Mouse (Mus musculus): Measurements from ENCODE around the gene Armh3.

DNA sequence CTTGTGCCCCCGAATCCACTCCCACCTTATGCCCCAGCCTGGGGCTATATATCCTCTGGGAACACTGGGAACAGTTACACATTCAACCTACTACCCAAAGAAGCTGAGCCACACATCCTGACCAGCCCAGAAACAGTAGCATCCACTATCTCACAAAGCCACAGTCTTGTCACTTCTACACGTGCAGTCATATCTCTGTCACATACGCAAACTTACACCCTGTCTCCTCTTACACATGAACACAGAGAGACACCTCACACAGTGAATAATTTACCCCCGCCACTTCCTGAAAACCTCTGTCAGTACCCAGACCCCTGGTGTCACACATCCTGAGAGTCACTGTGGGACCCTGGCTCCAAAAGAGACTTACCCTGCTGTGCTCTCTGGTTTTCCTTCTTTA lies 195.6 kb downstream of the Armh3 start:
- TF ChIP-seq UBTF (IDR thresholded peaks at IDR 0.05; ENCODE audit: borderline replicate concordance, insufficient read depth, low read depth, low read length) (no peak), SMC3 (IDR thresholded peaks at IDR 0.05; ENCODE audit: low read depth, low read length) (no peak), POLR2A (IDR thresholded peaks at IDR 0.05; ENCODE audit: control insufficient read depth in 1 of 2, insufficient read depth in 1 of 2, low read depth in 1 of 2, low read length in 2 of 2, poor library complexity in 1 of 2) (no peak), CTCF (IDR thresholded peaks at IDR 0.05 in 2 of 3, conservative IDR thresholded peaks at IDR 0.05 in 1 of 3; ENCODE audit: control insufficient read depth in 1 of 3, insufficient read depth in 1 of 3, low read depth in 2 of 3, low read length in 3 of 3, poor library complexity in 1 of 3, severe bottlenecking in 1 of 3) (no peak), CHD1 (IDR thresholded peaks at IDR 0.05; ENCODE audit: low read depth, low read length) (no peak), TBP (IDR thresholded peaks at IDR 0.05; ENCODE audit: low read depth, low read length) (no peak), MXI1 (IDR thresholded peaks at IDR 0.05; ENCODE audit: low read depth, low read length) (peak; percentile 60; the same call in 1 of the 2 replicates), EP300 (IDR thresholded peaks at IDR 0.05; ENCODE audit: low read depth in 1 of 2, low read length in 2 of 2) (peak in 1 of 2 experiments; percentile 37; a peak in 1 of 4 replicates), POLR2AphosphoS2 (IDR thresholded peaks at IDR 0.05; ENCODE audit: low read length) (no peak), ZNF384 (IDR thresholded peaks at IDR 0.05; ENCODE audit: low read depth, low read length) (no peak)

Data from MEL (cell line).